Mouse (Mus musculus) kidney, embryonic 15.5 days (tissue): Measurements from ENCODE around the gene Hoxb4. TPM values are rescaled to one million over a fixed set of nuclear protein-coding genes. Genes with fewer than 3 reads are reported as not detected.

Source experiments
- ATAC-seq: fragments of 200-750 bp; cut with Nextera tagmentation; replicated peaks from 2 replicates; pipeline ENCODE4 v1.8.0; 2017; ENCODE audit warnings: moderate TSS enrichment; ENCODE audit not compliant: low FRiP score
- H3K27ac ChIP-seq: fragments of 300-500 bp; sonication (generic); 2 replicates; pipeline ENCODE4 v1.5.1; 2015; ENCODE audit warnings: mild to moderate bottlenecking, inconsistent platforms
- H3K27me3 ChIP-seq: fragments of 300-500 bp; sonication (generic); 2 replicates; pipeline ENCODE4 v1.6.1; 2015; ENCODE audit warnings: inconsistent platforms
- H3K36me3 ChIP-seq: fragments of 300-500 bp; sonication (generic); 2 replicates; pipeline ENCODE4 v1.6.1; 2015; ENCODE audit warnings: inconsistent platforms
- H3K4me1 ChIP-seq: fragments of 300-500 bp; sonication (generic); 2 replicates; pipeline ENCODE4 v1.6.1; 2015; ENCODE audit warnings: inconsistent platforms
- H3K4me2 ChIP-seq: fragments of 300-500 bp; sonication (generic); 2 replicates; pipeline ENCODE4 v1.6.1; 2015; ENCODE audit warnings: moderate library complexity, mild to moderate bottlenecking, inconsistent platforms
- H3K4me3 ChIP-seq: fragments of 300-500 bp; sonication (generic); replicated peaks from 2 replicates; pipeline ENCODE4 v1.5.1; 2015; ENCODE audit warnings: mild to moderate bottlenecking, inconsistent platforms
- H3K9ac ChIP-seq: fragments of 300-500 bp; sonication (generic); 2 replicates; pipeline ENCODE4 v1.6.1; 2015; ENCODE audit warnings: mild to moderate bottlenecking, inconsistent platforms
- H3K9me3 ChIP-seq: fragments of 300-500 bp; sonication (generic); replicated peaks from 2 replicates; pipeline ENCODE4 v1.6.1; 2016; ENCODE audit warnings: inconsistent platforms
- WGBS: fragments of 180-500 bp; shearing (Covaris S2); methylation state at CpG from one replicate; pipeline ENCODE4 v1.1.7; 2015; ENCODE audit warnings: mixed read lengths; 5-methylcytosine and 5-hydroxymethylcytosine counted together
- polyA plus RNA-seq: library from polyadenylated mRNA; unstranded; fragments of >200 nt; fragmentation: Nextera tagmentation; extraction: Ambion mirVana; gene quantifications from 2 replicates; pipeline ENCODE4 v1.2.1, GENCODE M21; 2015

Gene Hoxb4
- polyA plus RNA-seq, 1 experiment from 2014 or later: 7.1 TPM

DNA sequence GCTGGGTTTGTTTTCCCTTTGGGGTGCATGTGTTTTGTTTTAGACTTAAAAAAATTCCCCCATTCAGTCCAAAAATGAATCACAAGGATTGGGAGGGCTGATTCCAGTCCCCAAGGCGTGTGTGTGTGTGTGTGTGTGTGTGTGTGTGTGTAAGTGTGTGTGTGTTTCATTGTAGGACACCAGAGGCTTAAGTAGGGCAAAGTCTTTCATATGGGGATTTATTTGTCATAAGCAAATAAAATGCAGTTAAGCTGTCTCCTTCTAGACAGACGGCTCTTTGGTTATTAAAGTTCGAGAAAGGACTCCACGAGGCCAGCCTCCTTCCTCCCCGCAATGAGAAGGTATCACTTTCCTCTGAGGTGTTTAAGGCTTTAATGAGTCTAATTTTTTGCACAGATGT lies 3.8 kb downstream of the Hoxb4 start:
- Histone ChIP-seq H3K4me2 (peak overlapping the region; percentile 90), H3K27ac (peak overlapping the region; percentile 100), H3K9me3 (no peaks in the 10 kb centered on the region), H3K36me3 (peaks cover 12% of the 10 kb centered on the region), H3K4me1 (peaks cover 87% of the 10 kb centered on the region), H3K4me3 (peak overlapping the region; percentile 80), H3K27me3 (no peaks in the 10 kb centered on the region), H3K9ac (peak overlapping the region; percentile 72)
- WGBS: 16% methylated on average over 5 of the region's 5 CpGs
- ATAC-seq: no peak

DNA sequence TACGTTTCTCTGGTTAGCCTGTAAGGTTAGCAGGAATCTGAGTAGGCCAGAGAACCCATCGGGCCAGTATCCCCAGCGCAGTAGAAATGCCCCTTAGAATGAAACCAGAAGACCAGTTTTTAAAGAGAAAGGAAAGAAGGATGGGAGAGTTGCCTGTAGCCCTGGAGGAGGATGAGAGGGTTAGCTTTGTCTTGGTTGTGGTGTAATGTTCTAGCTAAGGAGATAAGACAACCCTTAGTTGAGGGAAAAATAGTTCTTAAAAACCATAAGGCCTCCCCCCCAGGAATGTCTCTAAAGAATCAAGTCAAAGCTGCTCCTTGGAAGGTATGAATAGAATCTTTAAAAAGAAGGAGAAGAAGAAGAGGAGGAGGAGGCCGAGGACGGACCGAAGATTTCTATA lies 4.7 kb downstream of the Hoxb4 start:
- H3K4me3 ChIP-seq: peak overlapping the region; percentile 80
- peak overlapping the region; percentile 72 for H3K9ac ChIP-seq
- 20% methylated on average over 6 of the region's 6 CpGs for WGBS
- H3K9me3 ChIP-seq: no peaks in the 10 kb centered on the region
- peak overlapping the region; percentile 100 for H3K27ac ChIP-seq
- no peak for ATAC-seq
- peaks cover 15% of the 10 kb centered on the region for H3K36me3 ChIP-seq
- peaks cover 89% of the 10 kb centered on the region for H3K4me1 ChIP-seq
- H3K27me3 ChIP-seq: no peaks in the 10 kb centered on the region
- H3K4me2 ChIP-seq: peak overlapping the region; percentile 90

DNA sequence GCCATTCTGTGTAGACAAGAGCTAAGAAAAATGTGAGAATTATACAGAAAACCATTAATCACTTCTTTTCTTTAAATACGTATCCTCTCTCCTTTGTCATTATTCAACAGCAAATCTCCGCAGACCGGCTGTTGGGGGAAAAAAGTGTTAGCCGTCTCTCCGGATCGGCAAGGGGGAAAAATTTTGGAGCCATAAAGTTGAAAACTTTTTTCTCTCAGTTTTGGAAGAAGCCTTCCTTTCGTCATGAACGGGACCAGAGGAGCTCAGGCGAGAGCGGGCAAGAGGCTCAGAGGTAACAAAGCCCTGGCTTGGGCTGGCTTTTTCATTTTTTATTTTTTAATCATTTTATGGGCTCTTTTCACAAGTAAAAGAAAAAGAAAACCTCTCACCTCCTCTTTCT lies 5.1 kb downstream of the Hoxb4 start, which contains the start of gene Hoxb3:
Hoxb3 (plus strand) TSS at position 173 of the 400 bp plus-strand sequence.
- peaks cover 15% of the 10 kb centered on the region for H3K36me3 ChIP-seq
- peak within 1 kb of the TSS; percentile 100 for H3K27ac ChIP-seq
- H3K4me2 ChIP-seq: peak within 1 kb of the TSS; percentile 90
- peak within 1 kb of the TSS; percentile 72 for H3K9ac ChIP-seq
- ATAC-seq: no peak
- no peaks in the 10 kb centered on the region for H3K27me3 ChIP-seq
- peak within 1 kb of the TSS; percentile 80 for H3K4me3 ChIP-seq
- WGBS: 18% methylated on average over 10 of the region's 10 CpGs
- peaks cover 89% of the 10 kb centered on the region for H3K4me1 ChIP-seq
- no peaks in the 10 kb centered on the region for H3K9me3 ChIP-seq

DNA sequence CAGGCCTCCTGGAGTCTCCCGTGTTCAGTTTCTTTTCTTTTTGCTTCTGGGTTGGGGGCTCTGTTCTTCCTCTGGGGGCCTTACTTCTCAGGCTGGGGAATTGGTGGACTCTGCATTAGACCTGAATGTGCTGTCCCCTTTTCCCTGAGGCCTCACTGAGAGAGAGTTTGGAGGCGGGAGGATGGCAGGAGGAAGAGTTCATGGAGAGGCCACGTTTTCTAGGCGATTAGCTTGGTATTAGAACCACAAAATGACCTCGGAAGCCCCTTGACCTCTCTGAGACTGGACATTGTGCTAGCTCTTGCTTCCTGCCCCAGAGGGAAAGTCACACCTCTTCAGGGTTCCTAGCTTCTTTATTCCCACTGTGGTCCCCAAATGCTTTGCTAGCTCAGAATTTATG lies 6.1 kb downstream of the Hoxb4 start:
- no peak for ATAC-seq
- H3K4me1 ChIP-seq: peaks cover 95% of the 10 kb centered on the region
- peak overlapping the region; percentile 90 for H3K4me2 ChIP-seq

DNA sequence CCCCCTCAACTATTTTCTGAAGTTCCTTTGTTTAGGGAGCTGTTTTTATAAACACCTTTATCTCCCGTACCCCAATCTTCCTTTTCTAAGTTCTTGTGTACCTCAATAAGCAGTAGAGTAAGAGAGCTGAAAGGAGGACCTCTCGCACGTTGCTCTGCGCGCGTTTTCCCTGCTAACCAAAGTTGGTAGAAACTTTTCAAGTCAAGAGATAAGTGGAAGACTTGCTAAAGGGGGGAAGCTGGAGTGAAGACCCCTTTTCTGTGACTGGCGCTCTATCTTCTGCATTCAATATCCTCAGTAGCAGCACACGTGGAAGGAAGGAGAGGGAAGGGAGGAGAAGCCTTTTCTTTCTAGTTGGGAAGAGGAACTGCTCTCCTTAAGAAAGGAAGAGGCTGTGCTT lies 6.9 kb downstream of the Hoxb4 start:
- peaks cover 17% of the 10 kb centered on the region for H3K36me3 ChIP-seq
- H3K27ac ChIP-seq: peak overlapping the region; percentile 100
- peak overlapping the region; percentile 90 for H3K4me2 ChIP-seq
- ATAC-seq: no peak
- WGBS: 20% methylated on average over 8 of the region's 8 CpGs
- no peaks in the 10 kb centered on the region for H3K9me3 ChIP-seq
- H3K9ac ChIP-seq: peak overlapping the region; percentile 55
- peaks cover 98% of the 10 kb centered on the region for H3K4me1 ChIP-seq
- peak overlapping the region; percentile 80 for H3K4me3 ChIP-seq
- no peaks in the 10 kb centered on the region for H3K27me3 ChIP-seq

More for the DNA sequence above, 6.1 kb downstream of the Hoxb4 start:
- H3K4me3 ChIP-seq: peak overlapping the region; percentile 80
- H3K36me3 ChIP-seq: peaks cover 15% of the 10 kb centered on the region
- peak overlapping the region; percentile 100 for H3K27ac ChIP-seq
- peak overlapping the region; percentile 72 for H3K9ac ChIP-seq
- no peaks in the 10 kb centered on the region for H3K9me3 ChIP-seq
- H3K27me3 ChIP-seq: no peaks in the 10 kb centered on the region
- 10% methylated on average over 5 of the region's 5 CpGs for WGBS

DNA sequence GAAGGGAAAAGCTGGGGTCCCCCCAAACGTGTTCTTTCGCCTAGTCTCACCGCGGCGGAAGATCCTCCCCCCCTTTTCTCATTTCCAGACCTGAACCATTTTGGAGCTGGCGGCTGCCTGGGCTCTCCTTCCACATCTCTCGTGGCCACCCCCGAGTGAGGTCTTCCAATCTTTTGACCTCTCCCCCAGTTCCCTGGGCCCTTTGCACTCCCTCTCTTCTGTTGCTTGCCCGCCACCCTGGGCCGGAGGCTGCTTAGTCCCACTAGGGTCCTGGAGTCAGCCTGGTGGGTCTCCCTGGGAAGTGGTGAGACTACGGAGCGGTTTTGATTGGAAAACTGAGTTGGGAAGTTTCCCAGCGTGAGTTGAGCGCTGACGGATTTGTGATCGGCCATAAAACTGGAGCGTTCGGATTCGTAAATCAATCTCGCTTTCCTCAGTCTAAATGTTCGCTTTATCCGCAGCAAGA lies 7.7 kb downstream of the Hoxb4 start:
- Histone ChIP-seq H3K27me3 (no peaks in the 10 kb centered on the region), H3K36me3 (peaks cover 22% of the 10 kb centered on the region), H3K4me3 (peak overlapping the region; percentile 80), H3K9ac (peak overlapping the region; percentile 55), H3K9me3 (no peaks in the 10 kb centered on the region), H3K4me1 (peaks cover 99% of the 10 kb centered on the region), H3K27ac (peak overlapping the region; percentile 100), H3K4me2 (peak overlapping the region; percentile 90)
- WGBS: 14% methylated on average over 22 of the region's 22 CpGs
- ATAC-seq: 0 out of 2 replicates have a peak, but pooled peaks have one; percentile 29

DNA sequence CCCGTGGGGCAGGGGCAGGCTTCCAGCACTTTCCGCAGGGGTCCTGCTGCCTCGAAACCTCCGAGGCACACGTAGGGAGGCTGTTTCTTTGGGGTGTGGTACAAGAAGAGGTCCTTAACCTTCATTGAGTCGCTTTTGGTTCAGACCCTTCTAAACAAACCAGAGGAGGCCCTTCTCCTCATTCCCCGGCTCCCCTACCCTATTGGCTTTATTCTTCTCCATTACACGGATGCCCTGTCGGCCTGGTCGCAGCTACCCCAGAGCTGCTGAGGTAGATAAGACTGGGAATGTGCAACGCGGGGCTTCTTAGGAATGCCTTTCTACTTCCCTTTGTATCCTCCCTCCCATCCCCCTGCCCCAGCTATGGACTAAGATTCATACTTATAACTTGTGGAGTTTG lies 8.6 kb downstream of the Hoxb4 start:
- Histone ChIP-seq H3K9me3 (no peaks in the 10 kb centered on the region), H3K4me2 (peak overlapping the region; percentile 90), H3K27ac (peak overlapping the region; percentile 100), H3K27me3 (no peaks in the 10 kb centered on the region), H3K36me3 (peaks cover 23% of the 10 kb centered on the region), H3K4me3 (peak overlapping the region; percentile 80), H3K4me1 (peaks cover 99% of the 10 kb centered on the region), H3K9ac (peak overlapping the region; percentile 55)
- WGBS: 26% methylated on average over 12 of the region's 12 CpGs
- no peak for ATAC-seq

DNA sequence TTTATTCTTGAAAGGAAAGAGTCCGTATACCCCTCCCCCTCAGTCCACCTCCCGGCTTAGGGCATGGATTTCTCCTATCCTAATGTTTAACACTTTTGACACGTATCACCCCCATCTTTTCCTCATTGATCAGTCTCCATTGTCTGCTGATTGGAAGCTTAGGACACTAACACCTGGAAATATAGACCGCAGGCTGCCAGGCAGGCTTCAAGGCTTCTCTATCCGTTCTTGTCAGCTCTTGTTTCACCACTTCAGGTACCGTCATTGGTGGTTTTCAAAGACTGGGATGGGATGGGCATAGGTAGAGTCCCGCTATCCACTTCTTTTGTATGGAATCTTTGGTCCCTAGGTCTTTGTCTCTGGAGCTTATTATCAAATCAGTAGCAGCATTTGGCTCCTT lies 9.1 kb downstream of the Hoxb4 start:
- 32% methylated on average over 7 of the region's 7 CpGs for WGBS
- peak overlapping the region; percentile 100 for H3K27ac ChIP-seq
- H3K9ac ChIP-seq: peak overlapping the region; percentile 55
- no peaks in the 10 kb centered on the region for H3K9me3 ChIP-seq
- no peaks in the 10 kb centered on the region for H3K27me3 ChIP-seq
- peak overlapping the region; percentile 80 for H3K4me3 ChIP-seq
- H3K4me2 ChIP-seq: peak overlapping the region; percentile 90
- no peak for ATAC-seq
- H3K36me3 ChIP-seq: peaks cover 23% of the 10 kb centered on the region
- peaks cover 99% of the 10 kb centered on the region for H3K4me1 ChIP-seq

DNA sequence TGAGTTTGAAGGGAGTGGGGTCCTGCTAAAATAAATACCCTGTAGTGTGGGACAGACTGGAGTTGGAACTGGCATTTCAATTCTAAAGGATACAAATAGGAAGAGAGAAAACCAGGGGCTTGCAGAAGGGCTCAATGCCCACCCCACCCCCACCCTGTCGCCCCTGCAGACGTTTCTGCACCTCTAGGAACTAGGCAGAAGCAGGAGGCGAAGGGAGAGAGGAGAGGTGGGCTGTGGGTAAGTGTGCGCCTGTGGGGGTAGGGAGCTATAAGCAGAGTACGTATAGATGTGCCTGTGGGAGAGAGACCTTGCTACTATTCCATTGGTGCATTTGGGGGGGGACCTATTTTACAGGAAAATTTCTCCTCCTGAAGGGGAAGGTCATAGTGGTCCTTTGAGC lies 9.7 kb downstream of the Hoxb4 start:
- Histone ChIP-seq H3K27ac (peak overlapping the region; percentile 100), H3K9me3 (no peaks in the 10 kb centered on the region), H3K4me1 (peaks cover 99% of the 10 kb centered on the region), H3K4me2 (peak overlapping the region; percentile 90), H3K27me3 (no peaks in the 10 kb centered on the region), H3K9ac (peak overlapping the region; percentile 55), H3K36me3 (peaks cover 23% of the 10 kb centered on the region), H3K4me3 (peak overlapping the region; percentile 80)
- 30% methylated on average over 5 of the region's 5 CpGs for WGBS
- ATAC-seq: no peak

DNA sequence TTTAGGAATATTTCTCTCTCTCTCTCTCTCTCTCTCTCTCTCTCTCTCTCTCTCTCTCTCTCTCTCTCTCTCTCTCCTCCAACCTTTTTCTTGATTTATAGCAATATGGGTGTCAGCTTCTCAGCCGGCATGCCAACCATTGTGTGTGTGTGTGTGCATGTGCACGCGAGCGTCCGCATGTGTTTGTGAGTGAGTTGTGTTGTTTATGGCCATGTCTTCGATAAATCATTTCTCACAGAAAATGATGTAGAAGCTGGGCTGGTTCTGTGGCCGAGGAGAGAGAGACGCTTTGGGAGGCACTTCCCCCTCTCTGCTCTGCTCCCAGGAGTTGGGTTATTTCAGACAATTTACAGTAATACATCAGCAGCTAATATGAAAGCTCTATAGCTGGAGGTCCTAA lies 10.5 kb downstream of the Hoxb4 start:
- H3K9ac ChIP-seq: peak overlapping the region; percentile 55; the same call in 1 of the 2 replicates
- H3K4me3 ChIP-seq: peak overlapping the region; percentile 80

DNA sequence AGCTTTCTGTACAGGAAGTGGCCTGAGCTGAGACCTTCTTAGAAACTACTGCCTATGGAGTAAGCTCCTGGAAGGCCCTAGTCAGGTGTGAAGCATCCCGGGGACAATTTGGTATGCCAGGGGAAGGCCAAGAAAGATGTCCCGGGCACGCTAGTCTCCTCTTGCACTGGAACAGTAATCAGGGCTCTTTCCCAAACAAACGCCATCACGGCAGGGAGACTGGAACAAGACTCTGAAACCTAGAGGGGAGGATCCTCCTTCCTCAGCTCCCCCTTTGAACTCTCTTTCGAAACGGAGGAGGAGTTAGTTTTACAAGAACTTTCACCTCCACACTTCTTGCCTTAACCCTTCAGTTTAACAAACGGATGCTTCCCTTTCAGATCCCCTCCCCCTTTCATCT lies 14.0 kb downstream of the Hoxb4 start:
- WGBS: 6% methylated on average over 8 of the region's 8 CpGs
- Histone ChIP-seq H3K9ac (peak overlapping the region; percentile 55), H3K9me3 (no peaks in the 10 kb centered on the region), H3K4me2 (peak overlapping the region; percentile 90), H3K4me3 (peak overlapping the region; percentile 41), H3K27ac (peak overlapping the region; percentile 100), H3K36me3 (peaks cover 27% of the 10 kb centered on the region), H3K27me3 (no peaks in the 10 kb centered on the region), H3K4me1 (peaks cover 100% of the 10 kb centered on the region)
- ATAC-seq: no peak; the same call in 1 of the 2 replicates

More for the DNA sequence above, 10.5 kb downstream of the Hoxb4 start:
- no peak for ATAC-seq
- 9% methylated on average over 8 of the region's 8 CpGs for WGBS
- no peaks in the 10 kb centered on the region for H3K27me3 ChIP-seq
- peaks cover 99% of the 10 kb centered on the region for H3K4me1 ChIP-seq
- H3K4me2 ChIP-seq: peak overlapping the region; percentile 90
- peak overlapping the region; percentile 100 for H3K27ac ChIP-seq
- H3K36me3 ChIP-seq: peaks cover 26% of the 10 kb centered on the region
- no peaks in the 10 kb centered on the region for H3K9me3 ChIP-seq

DNA sequence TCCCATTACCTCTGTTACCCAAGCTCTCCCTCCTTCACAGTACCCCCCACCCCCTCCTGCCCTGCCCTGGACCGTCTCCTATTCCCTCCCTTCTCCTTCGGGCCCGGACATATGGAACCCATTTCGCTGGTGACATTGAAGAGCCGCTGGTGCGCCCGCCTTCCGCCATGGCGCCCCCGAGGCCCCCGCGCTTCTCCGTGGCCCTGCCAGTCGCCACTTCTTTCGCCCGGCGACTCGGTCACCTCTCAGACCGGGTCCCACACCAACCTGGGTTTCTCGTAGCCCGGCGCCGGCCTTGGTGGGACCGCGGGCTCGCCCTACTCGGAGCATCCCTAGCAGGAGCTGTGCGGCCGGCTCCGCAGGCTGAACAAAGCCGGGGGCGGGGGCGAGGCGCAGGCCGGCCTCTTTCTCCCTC lies 14.6 kb downstream of the Hoxb4 start:
- Histone ChIP-seq H3K27me3 (no peaks in the 10 kb centered on the region), H3K4me3 (peak overlapping the region; percentile 41), H3K36me3 (peaks cover 31% of the 10 kb centered on the region), H3K4me1 (peaks cover 100% of the 10 kb centered on the region), H3K9ac (peak overlapping the region; percentile 55), H3K27ac (peak overlapping the region; percentile 100), H3K9me3 (no peaks in the 10 kb centered on the region), H3K4me2 (peak overlapping the region; percentile 90)
- no peak; the same call in 1 of the 2 replicates for ATAC-seq
- 10% methylated on average over 34 of the region's 35 CpGs for WGBS
